Mouse (Mus musculus) lung, postnatal 36 days (tissue): ENCODE measurements around the gene Btbd18.
"Not testable (repeated sequence)": the region's sequence is repeated elsewhere in the genome, so short reads cannot be mapped to it uniquely, and the experiment has no call there.

Source experiments
- DNase-seq: peaks from one replicate; pipeline ENCODE4 v3.0.0; 2022; ENCODE audit warnings: mixed read lengths

Btbd18 gene

GRCm38 (mm10) chr2:84648369-84648768 is 10.5 kb upstream of the Btbd18 start:
- no peak for DNase-seq

GRCm38 (mm10) chr2:84649674-84650073 is 9.2 kb upstream of the Btbd18 start:
- peak; percentile 38 for DNase-seq

DNA sequence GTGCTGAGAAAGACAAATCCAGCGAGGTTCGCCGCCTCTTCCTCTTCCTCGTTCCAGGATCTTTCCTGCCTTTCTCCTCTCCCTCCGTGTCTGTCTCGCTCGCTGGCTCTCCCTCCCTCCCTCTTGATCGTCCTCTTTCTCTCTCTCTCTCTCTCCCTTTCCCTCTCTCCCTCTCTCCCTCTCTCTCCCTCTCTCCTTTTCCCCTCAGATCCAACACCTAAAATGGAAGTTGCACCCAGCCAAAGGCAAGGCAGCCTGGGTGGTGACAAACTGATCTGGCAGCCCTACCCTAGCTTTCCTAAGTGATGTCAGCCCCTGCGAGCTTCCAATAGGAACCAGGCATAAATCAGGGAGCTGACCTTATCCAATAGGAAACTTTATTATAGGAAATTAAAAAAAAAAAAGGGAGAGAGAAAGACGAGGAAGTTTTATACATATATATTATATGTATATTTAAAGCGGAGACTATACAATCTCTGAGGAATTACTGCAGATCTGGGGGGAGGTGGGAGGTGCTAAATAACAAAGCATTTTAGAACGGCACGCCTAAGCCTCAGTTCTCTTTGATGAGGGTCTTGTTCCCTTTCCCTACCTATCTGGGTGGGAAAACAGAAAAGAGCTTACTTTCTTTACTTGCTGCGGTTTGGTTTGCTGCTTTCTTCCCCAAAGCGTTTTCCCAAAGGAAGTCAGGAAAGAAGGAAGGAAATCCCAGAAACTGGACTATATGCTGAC is 8.2 kb upstream of the Btbd18 start, which contains the start of gene Ctnnd1:
Gene Ctnnd1 (minus strand): TSS at position 302 of the 732 bp plus-strand sequence.
- peak; percentile 93 for DNase-seq

DNA sequence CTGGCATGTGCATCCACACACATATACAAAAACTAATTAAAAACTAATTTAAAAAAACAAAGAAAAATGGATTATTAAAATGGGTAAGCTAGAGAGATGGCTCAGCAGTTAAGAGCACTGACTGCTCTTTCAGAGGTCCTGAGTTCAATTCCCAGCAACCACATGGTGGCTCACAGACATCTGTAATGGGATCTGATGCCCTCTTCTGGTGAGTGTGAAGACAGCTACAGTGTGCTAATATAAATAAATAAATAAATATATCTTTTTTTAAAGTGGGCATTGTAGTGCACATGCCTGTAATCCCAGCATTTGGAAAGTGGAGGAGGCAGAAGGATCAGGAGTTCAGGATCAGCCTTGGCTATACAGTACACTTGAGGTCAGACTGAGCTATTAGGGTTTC is 5.5 kb upstream of the Btbd18 start:
- peak; percentile 56 for DNase-seq

- DNase-seq, result no peak
These were observed 3.0 kb upstream of the Btbd18 start for GRCm38 (mm10) chr2:84655864-84656263.

GRCm38 (mm10) chr2:84660253-84660652 is 1.4 kb downstream of the Btbd18 start:
- peak; percentile 89 for DNase-seq

GRCm38 (mm10) chr2:84662866-84663265 is 4.0 kb downstream of the Btbd18 start:
- DNase-seq, result peak; percentile 82

- peak; percentile 31 for DNase-seq
These were observed 7.2 kb downstream of the Btbd18 start for GRCm38 (mm10) chr2:84666081-84666480.

- DNase-seq, result peak; percentile 45
These were observed 11.1 kb downstream of the Btbd18 start for GRCm38 (mm10) chr2:84669828-84670568.

GRCm38 (mm10) chr2:84670569-84670933 is 11.7 kb downstream of the Btbd18 start, which contains the start of gene Selenoh:
Gene Selenoh (minus strand): TSS chr2:84670770.
- peak; percentile 92 for DNase-seq

GRCm38 (mm10) chr2:84671535-84671934 is 12.7 kb downstream of the Btbd18 start:
- DNase-seq, result not testable (repeated sequence)

GRCm38 (mm10) chr2:84677270-84677967 is 18.5 kb downstream of the Btbd18 start:
- no peak for DNase-seq

- DNase-seq, result peak; percentile 99
These were observed 19.3 kb downstream of the Btbd18 start, which contains the start of the genes Gm28635 and Med19 for GRCm38 (mm10) chr2:84677968-84678880. Gene Gm28635 (minus strand): TSS chr2:84678041. Gene Med19 (plus strand): TSS chr2:84678402.

- no peak for DNase-seq
These were observed 20.1 kb downstream of the Btbd18 start, which contains the start of gene Tmx2 for GRCm38 (mm10) chr2:84679016-84679415. Gene Tmx2 (minus strand): TSS chr2:84679140.

DNA sequence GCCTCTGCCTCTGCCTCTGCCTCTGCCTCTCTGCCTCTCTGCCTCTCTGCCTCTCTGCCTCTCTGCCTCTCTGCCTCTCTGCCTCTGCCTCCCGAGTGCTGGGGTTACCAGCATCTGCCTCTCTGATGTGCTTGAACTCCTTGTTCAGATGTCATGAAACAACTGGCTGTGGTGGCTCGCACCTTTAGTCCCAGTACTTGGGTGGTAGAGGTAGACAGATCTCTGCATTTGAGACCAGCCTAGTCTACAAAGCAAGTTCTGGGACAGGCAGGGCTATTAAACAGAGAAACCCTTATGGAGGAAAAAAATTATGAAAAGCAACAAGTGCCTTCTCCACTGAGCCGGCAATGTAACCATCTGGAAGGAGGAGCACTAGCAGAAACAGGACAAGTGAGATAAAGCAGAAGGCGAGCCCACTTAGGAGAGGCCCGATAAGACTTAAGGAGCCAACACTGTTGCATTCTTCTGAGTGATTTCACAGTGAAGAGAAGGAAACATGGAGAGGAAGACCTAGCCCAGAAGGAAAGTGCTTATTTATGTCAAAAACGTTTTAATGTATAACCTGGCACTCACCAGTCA is 23.8 kb downstream of the Btbd18 start:
- no peak for DNase-seq

DNA sequence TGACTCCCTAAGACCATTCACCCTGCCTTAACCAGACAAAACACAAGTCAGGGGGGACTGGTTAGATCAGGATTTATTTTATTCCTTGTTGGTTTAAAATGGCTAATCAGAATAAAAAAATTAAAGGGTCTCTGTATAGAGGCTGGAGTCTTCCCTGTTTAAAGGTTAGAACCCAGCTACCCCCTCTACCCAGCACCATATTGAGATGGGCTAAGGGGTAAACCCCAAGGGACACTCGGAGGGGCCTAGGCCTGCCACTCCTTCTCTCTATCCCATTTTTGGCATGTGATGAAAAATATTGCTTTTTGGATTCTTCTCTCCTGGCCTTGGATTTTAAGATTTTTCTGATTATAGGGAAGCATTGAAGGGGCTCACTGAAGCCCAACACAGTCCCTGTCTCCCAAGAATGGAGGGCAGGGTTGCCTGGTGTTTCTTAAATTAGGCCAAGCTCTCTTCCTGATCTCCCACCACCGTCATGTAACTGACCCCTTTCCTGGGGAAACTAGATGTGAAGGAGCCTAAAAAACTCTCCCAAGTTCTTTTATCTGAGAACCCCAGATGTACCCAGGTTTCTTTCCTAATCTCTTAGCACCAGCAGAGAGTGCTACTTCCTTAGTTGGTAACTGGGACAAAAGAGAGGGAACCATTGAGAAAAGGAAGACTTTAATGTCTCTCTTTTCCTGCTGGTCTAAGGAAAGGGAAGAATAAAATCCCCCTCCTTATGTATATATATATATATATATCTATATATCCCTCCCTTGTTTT is 29.4 kb downstream of the Btbd18 start:
- DNase-seq, result no peak

DNA sequence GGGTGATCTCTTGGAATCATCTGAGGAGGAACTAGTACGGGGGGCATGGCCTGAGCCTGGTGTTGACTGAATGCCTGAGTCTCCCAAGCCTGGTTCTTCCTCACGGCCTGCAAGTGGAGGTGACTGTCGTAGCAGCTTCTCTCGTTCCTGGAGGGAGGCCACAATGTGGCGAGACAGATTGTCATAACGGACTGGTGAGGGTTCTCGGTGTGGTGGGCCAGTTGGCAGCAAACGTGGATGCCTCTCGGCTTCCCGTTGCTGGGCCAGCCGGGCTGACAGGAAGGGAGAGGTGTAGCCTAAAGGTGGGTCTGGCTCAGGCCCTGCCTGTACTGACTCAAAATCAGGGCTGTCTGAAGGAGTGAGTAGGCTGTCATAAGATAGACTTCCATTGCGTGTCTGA is 31.2 kb downstream of the Btbd18 start:
- DNase-seq, result no peak

DNA sequence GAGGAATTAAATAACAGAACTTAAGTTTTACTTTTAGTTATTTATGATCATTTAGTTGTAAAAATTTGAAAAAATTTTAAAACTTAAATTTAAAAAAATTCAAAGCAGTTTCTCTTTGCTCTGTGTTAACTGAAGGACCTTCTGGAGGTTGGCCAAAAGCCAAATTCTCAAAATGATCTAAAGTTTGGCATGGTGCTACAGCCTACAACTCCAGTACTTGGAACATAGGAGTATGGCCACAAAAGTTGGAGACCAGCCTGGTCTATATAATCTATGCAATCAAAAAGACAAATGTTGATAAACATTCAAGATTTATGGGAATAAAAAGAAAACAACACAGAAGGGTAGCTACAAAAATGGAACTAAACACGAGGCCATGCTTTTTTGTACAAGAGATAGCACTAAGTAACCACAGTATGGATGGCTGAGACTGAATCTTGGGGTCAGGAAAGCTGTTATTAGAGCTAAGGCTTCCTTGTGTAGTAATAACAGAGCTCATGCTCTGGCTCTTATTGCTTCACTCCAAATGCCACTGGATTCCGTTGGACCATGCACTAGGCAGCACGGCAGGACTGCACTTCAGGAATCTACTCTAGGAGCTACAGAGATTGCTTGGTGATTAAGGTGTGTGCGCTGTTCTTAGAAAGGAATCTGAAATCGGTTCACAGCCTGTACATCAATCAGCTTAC is 36.3 kb downstream of the Btbd18 start:
- DNase-seq, result no peak

- no peak for DNase-seq
These were observed 44.6 kb downstream of the Btbd18 start for GRCm38 (mm10) chr2:84703497-84703896.

- no peak for DNase-seq
These were observed 45.5 kb downstream of the Btbd18 start for GRCm38 (mm10) chr2:84704329-84704728.
